Mouse (Mus musculus) liver, adult 2 months (tissue): ENCODE data around the gene Cysrt1. TPM values are rescaled to one million over a fixed set of nuclear protein-coding genes. Genes with fewer than 3 reads are reported as not detected.
A peak's percentile ranks its signal among the peaks of the same experiment; 100 is the strongest.

Source experiments
- DNase-seq: peaks from one replicate; pipeline ENCODE4 v3.0.0-alpha.2; 2011; ENCODE audit warnings: low read depth, low spot score; ENCODE audit errors: extremely low read depth
- H3K27ac ChIP-seq: fragments of 200-500 bp; replicated peaks from 2 replicates; pipeline ENCODE4 v1.5.1; 2012; ENCODE audit warnings: low read depth, mild to moderate bottlenecking, control low read depth, inconsistent platforms, low read length; ENCODE audit not compliant: insufficient read depth
- H3K27me3 ChIP-seq: fragments of 200-500 bp; 2 replicates; pipeline ENCODE4 v1.6.1; 2012; ENCODE audit warnings: mild to moderate bottlenecking, moderate library complexity, low read length, inconsistent platforms; ENCODE audit not compliant: control insufficient read depth, insufficient read depth
- H3K36me3 ChIP-seq: fragments of 200-500 bp; 2 replicates; pipeline ENCODE4 v1.6.1; 2012; ENCODE audit warnings: low read length, inconsistent platforms; ENCODE audit not compliant: control insufficient read depth, insufficient read depth
- H3K4me1 ChIP-seq: fragments of 200-500 bp; 2 replicates; pipeline ENCODE4 v1.6.1; 2011; ENCODE audit warnings: low read length; ENCODE audit not compliant: control insufficient read depth, insufficient read depth
- H3K4me3 ChIP-seq: fragments of 200-500 bp; 2 replicates; pipeline ENCODE4 v1.5.1; 2011; ENCODE audit warnings: low read depth, mild to moderate bottlenecking, control low read depth, low read length, moderate library complexity; ENCODE audit not compliant: insufficient read depth
- H3K79me2 ChIP-seq: fragments of 200-500 bp; 2 replicates; pipeline ENCODE4 v1.6.1; 2012; ENCODE audit warnings: inconsistent platforms, mild to moderate bottlenecking, low read length, moderate library complexity; ENCODE audit not compliant: control insufficient read depth, insufficient read depth
- H3K9ac ChIP-seq: fragments of 200-500 bp; 2 replicates; pipeline ENCODE4 v1.6.1; 2012; ENCODE audit warnings: low read depth, mild to moderate bottlenecking, control low read depth, inconsistent platforms, low read length
- CTCF ChIP-seq: fragments of 200-500 bp; IDR thresholded peaks from 2 replicates; pipeline ENCODE4 v1.5.1; 2011; ENCODE audit warnings: low read depth, low read length, control low read depth
- POLR2A ChIP-seq: fragments of 200-500 bp; IDR thresholded peaks from 2 replicates; pipeline ENCODE4 v1.6.1; 2011; ENCODE audit warnings: low read length, control low read depth; ENCODE audit not compliant: insufficient read depth; ENCODE audit errors: extremely low read depth
- WGBS: fragments of 180-500 bp; shearing (Covaris S2); methylation state at CpG from one replicate; pipeline ENCODE4 v1.1.7; 2018; 5-methylcytosine and 5-hydroxymethylcytosine counted together
- polyA plus RNA-seq: library from polyadenylated mRNA; depleted of rRNA; stranded (reverse); fragments of >200 nt; gene quantifications from 2 replicates; pipeline ENCODE4 v1.2.3, GENCODE M21; 2012
- total RNA-seq: library from RNA; depleted of rRNA; stranded (reverse); fragments of >200 nt; gene quantifications from 2 replicates; pipeline ENCODE4 v1.2.3, GENCODE M21; 2014

Gene Cysrt1
- total and polyA plus RNA-seq, 2 experiments, result not detected

GRCm38 (mm10) chr2:25203631-25204214, 38.5 kb downstream of the Cysrt1 start:
- Histone ChIP-seq H3K27ac (no peak overlapping the region), H3K9ac (no peak overlapping the region), H3K4me1 (no peaks in the 10 kb centered on the region), H3K36me3 (peaks cover 25% of the 10 kb centered on the region), H3K27me3 (no peaks in the 10 kb centered on the region), H3K4me3 (no peak overlapping the region), H3K79me2 (no peaks in the 10 kb centered on the region)
- no peak for DNase-seq
- 74% methylated on average over 4 of the region's 4 CpGs for WGBS
- TF ChIP-seq CTCF, result no peak
- no peak for TF ChIP-seq POLR2A

GRCm38 (mm10) chr2:25200631-25201030, 41.6 kb downstream of the Cysrt1 start:
- Histone ChIP-seq H3K4me1 (0 out of 2 replicates have a peak, but pooled peaks cover 3% of the 10 kb centered on the region), H3K27ac (no peak overlapping the region), H3K9ac (no peak overlapping the region), H3K27me3 (no peaks in the 10 kb centered on the region), H3K4me3 (no peak overlapping the region), H3K36me3 (peaks cover 25% of the 10 kb centered on the region), H3K79me2 (no peaks in the 10 kb centered on the region)
- DNase-seq, result no peak
- TF ChIP-seq POLR2A, result no peak
- no peak for TF ChIP-seq CTCF
- WGBS, result 95% methylated on average over 2 of the region's 2 CpGs

GRCm38 (mm10) chr2:25197946-25198345, 44.3 kb downstream of the Cysrt1 start:
- Histone ChIP-seq H3K36me3 (peaks cover 15% of the 10 kb centered on the region; the same call in 1 of the 2 replicates), H3K9ac (no peak overlapping the region), H3K27me3 (no peaks in the 10 kb centered on the region), H3K79me2 (no peaks in the 10 kb centered on the region), H3K4me1 (peaks cover 5% of the 10 kb centered on the region; the same call in 1 of the 2 replicates), H3K4me3 (no peak overlapping the region), H3K27ac (no peak overlapping the region)
- DNase-seq, result no peak
- TF ChIP-seq CTCF, result no peak
- TF ChIP-seq POLR2A, result no peak

GRCm38 (mm10) chr2:25197191-25197590, 45.1 kb downstream of the Cysrt1 start:
- peak overlapping the region; percentile 62 for H3K27ac ChIP-seq
- H3K4me1 ChIP-seq, result peaks cover 5% of the 10 kb centered on the region; the same call in 1 of the 2 replicates
- WGBS, result 50% methylated on average over 2 of the region's 2 CpGs
- no peak for DNase-seq
- TF ChIP-seq POLR2A, result no peak
- H3K27me3 ChIP-seq, result no peaks in the 10 kb centered on the region
- H3K9ac ChIP-seq, result no peak overlapping the region; the same call in 1 of the 2 replicates
- no peaks in the 10 kb centered on the region for H3K79me2 ChIP-seq
- 0 out of 2 replicates have a peak overlapping the region, but pooled peaks have one; percentile 46 for H3K4me3 ChIP-seq
- H3K36me3 ChIP-seq, result peaks cover 11% of the 10 kb centered on the region; the same call in 1 of the 2 replicates

GRCm38 (mm10) chr2:25196172-25196954, 45.9 kb downstream of the Cysrt1 start, which contains the start of gene Tor4a:
Tor4a (minus strand) TSS chr2:25196886.
- Histone ChIP-seq H3K4me1 (peaks cover 5% of the 10 kb centered on the region; the same call in 1 of the 2 replicates), H3K36me3 (peaks cover 11% of the 10 kb centered on the region; the same call in 1 of the 2 replicates), H3K27me3 (no peaks in the 10 kb centered on the region), H3K79me2 (no peaks in the 10 kb centered on the region), H3K4me3 (peak within 1 kb of the TSS; percentile 55), H3K9ac (peak within 1 kb of the TSS; percentile 51), H3K27ac (peak within 1 kb of the TSS; percentile 62)
- WGBS, result 21% methylated on average over 8 of the region's 8 CpGs
- DNase-seq, result peak; percentile 66
- TF ChIP-seq POLR2A (0 out of 2 replicates have a peak, but pooled peaks have one; percentile 25), CTCF (0 out of 2 replicates have a peak, but pooled peaks have one; percentile 4)
